Mouse (Mus musculus): ENCODE measurements around the gene Gm4952. TPM values are rescaled to one million over a fixed set of nuclear protein-coding genes. Genes with fewer than 3 reads are reported as not detected.
A peak's percentile ranks its signal among the peaks of the same experiment; 100 is the strongest.

Gene Gm4952
- polyA plus RNA-seq (2014; fragmentation: Nextera tagmentation; extraction: Ambion mirVana): 0.12 TPM in 1 of 2 replicates, not detected in the other

- no peak within 1 kb of the TSS for H3K27ac ChIP-seq (replicated peaks; ENCODE audit: low read depth, low read length)
- H3K4me1 ChIP-seq (ENCODE audit: control insufficient read depth, insufficient read depth, low read length): 0 out of 2 replicates have a peak, but pooled peaks cover 6% of the 10 kb centered on the region
- ATAC-seq (ENCODE audit: low FRiP score, low TSS enrichment) (no peak), DNase-seq (no peak)
- H3K4me2 ChIP-seq (ENCODE audit: low read length): no peak within 1 kb of the TSS
- H3K27me3 ChIP-seq (ENCODE audit: control insufficient read depth, insufficient read depth, low read length): no peaks in the 10 kb centered on the region
- no peak within 1 kb of the TSS for H3K9ac ChIP-seq (replicated peaks; ENCODE audit: low read length)
- WGBS: 67% methylated on average over 1 of the region's 1 CpGs
- no peak within 1 kb of the TSS for H3K4me3 ChIP-seq (replicated peaks; ENCODE audit: low read depth, low read length)
- no peaks in the 10 kb centered on the region for H3K36me3 ChIP-seq (ENCODE audit: control insufficient read depth, insufficient read depth, low read length)
- H3K9me3 ChIP-seq (ENCODE audit: control insufficient read depth, low read length): no peaks in the 10 kb centered on the region
Measured at GRCm38 (mm10) chr19:12599674-12600073, at the start of gene Gm4952. Gm4952 (plus strand) TSS chr19:12599974.

- H3K36me3 ChIP-seq (ENCODE audit: control insufficient read depth, insufficient read depth, low read length): no peaks in the 10 kb centered on the region
- H3K27me3 ChIP-seq (ENCODE audit: control insufficient read depth, insufficient read depth, low read length): no peaks in the 10 kb centered on the region
- no peak overlapping the region for H3K4me2 ChIP-seq (ENCODE audit: low read length)
- no peaks in the 10 kb centered on the region for H3K4me1 ChIP-seq (ENCODE audit: control insufficient read depth, insufficient read depth, low read length)
- H3K9ac ChIP-seq (replicated peaks; ENCODE audit: low read length): no peak overlapping the region
- no peak overlapping the region for H3K4me3 ChIP-seq (replicated peaks; ENCODE audit: low read depth, low read length)
- H3K9me3 ChIP-seq (ENCODE audit: control insufficient read depth, low read length): no peaks in the 10 kb centered on the region
- no peak for ATAC-seq (ENCODE audit: low FRiP score, low TSS enrichment)
- no peak overlapping the region for H3K27ac ChIP-seq (replicated peaks; ENCODE audit: low read depth, low read length)
- no peak for DNase-seq
- 65% methylated on average over 5 of the region's 5 CpGs for WGBS
Measured at GRCm38 (mm10) chr19:12550005-12550942, 49.5 kb upstream of the Gm4952 start.

- Histone ChIP-seq H3K4me2 (ENCODE audit: low read length) (no peak overlapping the region), H3K27ac (replicated peaks; ENCODE audit: low read depth, low read length) (no peak overlapping the region), H3K4me3 (replicated peaks; ENCODE audit: low read depth, low read length) (no peak overlapping the region), H3K27me3 (ENCODE audit: control insufficient read depth, insufficient read depth, low read length) (no peaks in the 10 kb centered on the region), H3K4me1 (ENCODE audit: control insufficient read depth, insufficient read depth, low read length) (no peaks in the 10 kb centered on the region), H3K36me3 (ENCODE audit: control insufficient read depth, insufficient read depth, low read length) (no peaks in the 10 kb centered on the region), H3K9me3 (ENCODE audit: control insufficient read depth, low read length) (no peaks in the 10 kb centered on the region), H3K9ac (replicated peaks; ENCODE audit: low read length) (no peak overlapping the region)
- WGBS: 91% methylated on average over 2 of the region's 2 CpGs
- no peak for ATAC-seq (ENCODE audit: low FRiP score, low TSS enrichment)
- no peak for DNase-seq
Measured at GRCm38 (mm10) chr19:12556293-12556692, 43.5 kb upstream of the Gm4952 start.

- DNase-seq (no peak), ATAC-seq (ENCODE audit: low FRiP score, low TSS enrichment) (no peak)
- WGBS: 93% methylated on average over 4 of the region's 4 CpGs
Measured at GRCm38 (mm10) chr19:12558219-12558618, 41.6 kb upstream of the Gm4952 start.

GRCm38 (mm10) chr19:12564197-12564596 lies 35.6 kb upstream of the Gm4952 start:
- Histone ChIP-seq H3K9me3 (ENCODE audit: control insufficient read depth, low read length) (no peaks in the 10 kb centered on the region), H3K36me3 (ENCODE audit: control insufficient read depth, insufficient read depth, low read length) (no peaks in the 10 kb centered on the region), H3K4me3 (replicated peaks; ENCODE audit: low read depth, low read length) (no peak overlapping the region), H3K9ac (replicated peaks; ENCODE audit: low read length) (no peak overlapping the region), H3K27ac (replicated peaks; ENCODE audit: low read depth, low read length) (no peak overlapping the region), H3K4me2 (ENCODE audit: low read length) (no peak overlapping the region), H3K4me1 (ENCODE audit: control insufficient read depth, insufficient read depth, low read length) (no peaks in the 10 kb centered on the region), H3K27me3 (ENCODE audit: control insufficient read depth, insufficient read depth, low read length) (no peaks in the 10 kb centered on the region)
- ATAC-seq (ENCODE audit: low FRiP score, low TSS enrichment) (no peak), DNase-seq (no peak)

More at GRCm38 (mm10) chr19:12558219-12558618, 41.6 kb upstream of the Gm4952 start:
- Histone ChIP-seq H3K4me1 (ENCODE audit: control insufficient read depth, insufficient read depth, low read length) (no peaks in the 10 kb centered on the region), H3K9ac (replicated peaks; ENCODE audit: low read length) (no peak overlapping the region), H3K27me3 (ENCODE audit: control insufficient read depth, insufficient read depth, low read length) (no peaks in the 10 kb centered on the region), H3K36me3 (ENCODE audit: control insufficient read depth, insufficient read depth, low read length) (no peaks in the 10 kb centered on the region), H3K9me3 (ENCODE audit: control insufficient read depth, low read length) (no peaks in the 10 kb centered on the region), H3K27ac (replicated peaks; ENCODE audit: low read depth, low read length) (no peak overlapping the region), H3K4me2 (ENCODE audit: low read length) (no peak overlapping the region), H3K4me3 (replicated peaks; ENCODE audit: low read depth, low read length) (no peak overlapping the region)

- Histone ChIP-seq H3K36me3 (ENCODE audit: control insufficient read depth, insufficient read depth, low read length) (no peaks in the 10 kb centered on the region), H3K27ac (replicated peaks; ENCODE audit: low read depth, low read length) (no peak overlapping the region), H3K27me3 (ENCODE audit: control insufficient read depth, insufficient read depth, low read length) (no peaks in the 10 kb centered on the region), H3K9ac (replicated peaks; ENCODE audit: low read length) (no peak overlapping the region), H3K9me3 (ENCODE audit: control insufficient read depth, low read length) (no peaks in the 10 kb centered on the region), H3K4me3 (replicated peaks; ENCODE audit: low read depth, low read length) (no peak overlapping the region), H3K4me1 (ENCODE audit: control insufficient read depth, insufficient read depth, low read length) (no peaks in the 10 kb centered on the region), H3K4me2 (ENCODE audit: low read length) (no peak overlapping the region)
- ATAC-seq (ENCODE audit: low FRiP score, low TSS enrichment) (no peak), DNase-seq (peak; percentile 33)
- WGBS: 65% methylated on average over 4 of the region's 4 CpGs
Measured at GRCm38 (mm10) chr19:12567011-12567410, 32.8 kb upstream of the Gm4952 start.

- WGBS: 77% methylated on average over 2 of the region's 2 CpGs
- no peaks in the 10 kb centered on the region for H3K27me3 ChIP-seq (ENCODE audit: control insufficient read depth, insufficient read depth, low read length)
- no peak overlapping the region for H3K9ac ChIP-seq (replicated peaks; ENCODE audit: low read length)
- ATAC-seq (ENCODE audit: low FRiP score, low TSS enrichment) (no peak), DNase-seq (no peak)
- no peak overlapping the region for H3K4me3 ChIP-seq (replicated peaks; ENCODE audit: low read depth, low read length)
- no peaks in the 10 kb centered on the region for H3K9me3 ChIP-seq (ENCODE audit: control insufficient read depth, low read length)
- H3K4me2 ChIP-seq (ENCODE audit: low read length): no peak overlapping the region
- H3K4me1 ChIP-seq (ENCODE audit: control insufficient read depth, insufficient read depth, low read length): peaks cover 9% of the 10 kb centered on the region; the same call in 1 of the 2 replicates
- no peaks in the 10 kb centered on the region for H3K36me3 ChIP-seq (ENCODE audit: control insufficient read depth, insufficient read depth, low read length)
- no peak overlapping the region for H3K27ac ChIP-seq (replicated peaks; ENCODE audit: low read depth, low read length)
Measured at GRCm38 (mm10) chr19:12570866-12571265, 28.9 kb upstream of the Gm4952 start.

- H3K27me3 ChIP-seq (ENCODE audit: control insufficient read depth, insufficient read depth, low read length): no peaks in the 10 kb centered on the region
- no peaks in the 10 kb centered on the region for H3K9me3 ChIP-seq (ENCODE audit: control insufficient read depth, low read length)
- peaks cover 9% of the 10 kb centered on the region; the same call in 1 of the 2 replicates for H3K4me1 ChIP-seq (ENCODE audit: control insufficient read depth, insufficient read depth, low read length)
- H3K27ac ChIP-seq (replicated peaks; ENCODE audit: low read depth, low read length): no peak overlapping the region
- no peak overlapping the region for H3K4me2 ChIP-seq (ENCODE audit: low read length)
- H3K9ac ChIP-seq (replicated peaks; ENCODE audit: low read length): no peak overlapping the region
- DNase-seq: no peak
- no peak overlapping the region for H3K4me3 ChIP-seq (replicated peaks; ENCODE audit: low read depth, low read length)
- ATAC-seq (ENCODE audit: low FRiP score, low TSS enrichment): no peak
- WGBS: 96% methylated on average over 1 of the region's 1 CpGs
- no peaks in the 10 kb centered on the region for H3K36me3 ChIP-seq (ENCODE audit: control insufficient read depth, insufficient read depth, low read length)
Measured at GRCm38 (mm10) chr19:12571687-12572086, 28.1 kb upstream of the Gm4952 start.

Measured in midbrain, embryonic 14.5 days (tissue).